Comparison of ENCODE assay signal across 8 mouse cellular contexts in the genomic region with DNA sequence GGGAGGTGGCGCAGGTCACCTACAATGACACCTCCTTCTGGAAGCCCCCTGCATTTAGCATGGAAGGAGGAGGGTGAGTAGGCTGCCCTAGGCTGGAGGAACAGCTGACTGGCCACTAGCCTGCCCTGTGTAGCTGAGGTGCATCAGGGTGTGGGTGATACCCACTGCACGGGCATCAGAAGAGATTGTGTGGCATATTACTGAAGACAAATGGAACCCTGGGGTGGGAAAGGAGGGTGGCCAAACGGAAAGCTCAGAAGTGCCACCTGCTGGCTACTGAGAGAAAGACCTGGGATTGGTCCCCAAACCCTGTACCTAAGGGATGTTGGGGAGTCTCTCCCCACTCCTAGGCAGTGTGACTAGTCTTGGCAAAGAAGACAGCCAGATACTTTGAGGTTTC. TPM values are rescaled to one million over a fixed set of nuclear protein-coding genes. Genes with fewer than 3 reads are reported as not detected.
DNase-seq lines count a peak whose midpoint lies in the region; ATAC-seq and TF ChIP-seq lines count a peak whose summit lies in the region.

No protein-coding gene starts in this region.

- ATAC-seq in hindbrain, embryonic 11.5 days (ENCODE audit: low FRiP score), result peak; percentile 55
- peak; percentile 35; the same call in 1 of the 2 replicates for ATAC-seq in lung, postnatal 0 days

- peaks cover 25% of the 10 kb centered on the region for H3K4me1 ChIP-seq in forebrain, embryonic 10.5 days
- H3K4me1 ChIP-seq in hindbrain, embryonic 11.5 days (replicated peaks; ENCODE audit: control insufficient read depth, insufficient read depth, low read length), result no peaks in the 10 kb centered on the region; the same call in 1 of the 2 replicates
- no peaks in the 10 kb centered on the region for H3K4me1 ChIP-seq in lung, postnatal 0 days (ENCODE audit: insufficient read depth, low read depth, low read length)

- 22% methylated on average over 3 of the region's 3 CpGs for WGBS in forebrain, embryonic 10.5 days
- WGBS in hindbrain, embryonic 11.5 days, result 18% methylated on average over 3 of the region's 3 CpGs
- WGBS in lung, postnatal 0 days, result 30% methylated on average over 3 of the region's 3 CpGs

- peak; percentile 76 for TF ChIP-seq CTCF in lung, postnatal 0 days (IDR thresholded peaks at IDR 0.05)

- H3K36me3 ChIP-seq in forebrain, embryonic 10.5 days (replicated peaks), result no peaks in the 10 kb centered on the region
- H3K36me3 ChIP-seq in hindbrain, embryonic 11.5 days (ENCODE audit: control insufficient read depth, insufficient read depth, low read length), result no peaks in the 10 kb centered on the region
- H3K36me3 ChIP-seq in lung, postnatal 0 days (ENCODE audit: insufficient read depth, low read length), result no peaks in the 10 kb centered on the region

- peak; percentile 51 to 80 for DNase-seq in adrenal gland, adult (ENCODE audit: inconsistent age in 2 of 2, low spot score in 1 of 2)
- no peak for DNase-seq in adrenal gland, postnatal 4 days (ENCODE audit: low spot score in 2 of 2)
- DNase-seq in adrenal gland, postnatal 36 days, result peak; percentile 53 to 72
- DNase-seq in forebrain, embryonic 10.5 days (ENCODE audit: extremely low spot score, low spot score), result peak; percentile 41
- DNase-seq in hindbrain, embryonic 11.5 days (ENCODE audit: low spot score), result peak; percentile 71
- peak; percentile 42 for DNase-seq in layer of hippocampus, adult 9-10 months (ENCODE audit: low spot score)
- peak; percentile 52 for DNase-seq in lung, postnatal 0 days (ENCODE audit: low spot score)
- peak; percentile 73 for DNase-seq in retina, postnatal 1 day

- no peak overlapping the region for H3K9ac ChIP-seq in hindbrain, embryonic 11.5 days (ENCODE audit: low read depth, low read length)
- no peak overlapping the region for H3K9ac ChIP-seq in lung, postnatal 0 days (replicated peaks; ENCODE audit: low read depth)

- no peaks in the 10 kb centered on the region for H3K9me3 ChIP-seq in forebrain, embryonic 10.5 days
- no peaks in the 10 kb centered on the region for H3K9me3 ChIP-seq in hindbrain, embryonic 11.5 days (ENCODE audit: control insufficient read depth, low read length)
- H3K9me3 ChIP-seq in lung, postnatal 0 days (ENCODE audit: low read length), result no peaks in the 10 kb centered on the region

- H3K27ac ChIP-seq in forebrain, embryonic 10.5 days, result peak overlapping the region; percentile 48; the same call in 1 of the 2 replicates
- H3K27ac ChIP-seq in hindbrain, embryonic 11.5 days (ENCODE audit: low read depth, low read length), result no peak overlapping the region
- no peak overlapping the region for H3K27ac ChIP-seq in lung, postnatal 0 days (ENCODE audit: low read length)

- H3K4me3 ChIP-seq in forebrain, embryonic 10.5 days, result no peak overlapping the region; the same call in 1 of the 2 replicates
- no peak overlapping the region for H3K4me3 ChIP-seq in hindbrain, embryonic 11.5 days (ENCODE audit: low read depth, low read length)
- H3K4me3 ChIP-seq in lung, postnatal 0 days (ENCODE audit: low read depth, low read length), result no peak overlapping the region

- H3K4me2 ChIP-seq in hindbrain, embryonic 11.5 days (replicated peaks; ENCODE audit: low read depth, low read length), result no peak overlapping the region
- H3K4me2 ChIP-seq in lung, postnatal 0 days (replicated peaks; ENCODE audit: low read depth, low read length), result no peak overlapping the region

- TF ChIP-seq EP300 in lung, postnatal 0 days (IDR thresholded peaks at IDR 0.05), result no peak

- H3K27me3 ChIP-seq in forebrain, embryonic 10.5 days (ENCODE audit: poor library complexity, severe bottlenecking), result peaks cover 61% of the 10 kb centered on the region
- H3K27me3 ChIP-seq in hindbrain, embryonic 11.5 days (ENCODE audit: control insufficient read depth, insufficient read depth, low read length), result no peaks in the 10 kb centered on the region
- no peaks in the 10 kb centered on the region for H3K27me3 ChIP-seq in lung, postnatal 0 days (replicated peaks; ENCODE audit: insufficient read depth, low read length)

RNA-seq across cellular contexts. Expression of gene Ccne1, which starts 33.6 kb away (rescaled TPM):
- total RNA-seq in adrenal gland, postnatal 4 days (2021), result 10 to 100 TPM; 16.3 to 17.5 TPM
- total RNA-seq in adrenal gland, postnatal 36 days (2021), result 1 to 10 TPM; 4.5 to 8.5 TPM
- 116 and 117 TPM in 2 replicates for polyA plus RNA-seq in forebrain, embryonic 10.5 days (2016; fragmentation: Nextera tagmentation; extraction: Ambion mirVana)
- polyA plus RNA-seq in hindbrain, embryonic 11.5 days (2014; fragmentation: Nextera tagmentation; extraction: Ambion mirVana), result 56.6 and 60.5 TPM in 2 replicates
- polyA plus RNA-seq in lung, postnatal 0 days (2015; fragmentation: Nextera tagmentation; extraction: Ambion mirVana), result 2.9 and 3.6 TPM in 2 replicates

RNA-seq across cellular contexts. Expression of gene Uri1, which starts 50.4 kb away (rescaled TPM):
- 10 to 100 TPM; 63.4 to 75.1 TPM for total RNA-seq in adrenal gland, postnatal 4 days (2021)
- total RNA-seq in adrenal gland, postnatal 36 days (2021), result 10 to 100 TPM; 42.2 to 66.2 TPM
- polyA plus RNA-seq in forebrain, embryonic 10.5 days (2016; fragmentation: Nextera tagmentation; extraction: Ambion mirVana), result 44.4 and 49.3 TPM in 2 replicates
- polyA plus RNA-seq in hindbrain, embryonic 11.5 days (2014; fragmentation: Nextera tagmentation; extraction: Ambion mirVana), result 34.7 and 40.2 TPM in 2 replicates
- polyA plus RNA-seq in lung, postnatal 0 days (2015; fragmentation: Nextera tagmentation; extraction: Ambion mirVana), result 32.8 and 33.9 TPM in 2 replicates

Comparison
In these comparisons a context has a peak if more than half of its experiments do, and no peak if none do; other contexts are left out.
1. DNase-seq: peak in adrenal gland, adult (2 of 2), adrenal gland, postnatal 36 days (2 of 2), forebrain, embryonic 10.5 days (single experiment), hindbrain, embryonic 11.5 days (single experiment), layer of hippocampus, adult 9-10 months (single experiment), lung, postnatal 0 days (single experiment) and retina, postnatal 1 day (single experiment); none in adrenal gland, postnatal 4 days (0 of 2).
2. RNA of gene Ccne1, which starts 33.6 kb away (polyA plus RNA-seq): 116 to 117 TPM in forebrain, embryonic 10.5 days and 56.6 to 60.5 TPM in hindbrain, embryonic 11.5 days; 2.9 to 3.6 TPM in lung, postnatal 0 days; every median in the first group is over 10 times any median in the second.